Mouse (Mus musculus) thymus, postnatal 10 days (tissue): ENCODE data around the gene Mrrf.

Experiments used
- DNase-seq, 2 experiments: peaks; one replicate each; pipeline ENCODE4 v3.0.0; 2021; ENCODE audit warnings: low spot score in 2 of 2

Mrrf gene

DNA sequence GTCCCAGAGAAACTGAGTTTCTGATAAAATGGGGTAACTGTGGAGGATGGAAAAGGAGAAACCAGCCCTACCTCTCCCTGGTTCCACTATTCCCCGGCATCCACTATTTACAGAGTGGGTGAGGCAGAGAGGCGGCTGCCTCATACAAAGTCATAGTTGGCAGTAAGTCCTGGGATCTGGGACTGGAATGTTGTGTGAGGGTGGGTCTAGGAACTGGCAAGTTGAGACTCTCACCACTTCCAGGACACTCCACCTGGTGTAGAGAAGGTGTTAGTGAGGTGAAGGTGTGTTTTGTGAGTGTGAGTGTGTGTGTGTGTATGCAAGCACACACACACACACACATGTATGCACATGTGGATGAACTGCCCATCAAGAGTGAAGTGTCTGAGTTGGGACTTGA is 64.6 kb downstream of the Mrrf start:
- DNase-seq, result no peak

GRCm38 (mm10) chr2:36201756-36202610 is 65.8 kb downstream of the Mrrf start:
- DNase-seq, result no peak

GRCm38 (mm10) chr2:36202611-36202880 is 66.4 kb downstream of the Mrrf start:
- no peak for DNase-seq

- DNase-seq, result no peak
Measured at GRCm38 (mm10) chr2:36203011-36203825, 67.0 kb downstream of the Mrrf start.

DNA sequence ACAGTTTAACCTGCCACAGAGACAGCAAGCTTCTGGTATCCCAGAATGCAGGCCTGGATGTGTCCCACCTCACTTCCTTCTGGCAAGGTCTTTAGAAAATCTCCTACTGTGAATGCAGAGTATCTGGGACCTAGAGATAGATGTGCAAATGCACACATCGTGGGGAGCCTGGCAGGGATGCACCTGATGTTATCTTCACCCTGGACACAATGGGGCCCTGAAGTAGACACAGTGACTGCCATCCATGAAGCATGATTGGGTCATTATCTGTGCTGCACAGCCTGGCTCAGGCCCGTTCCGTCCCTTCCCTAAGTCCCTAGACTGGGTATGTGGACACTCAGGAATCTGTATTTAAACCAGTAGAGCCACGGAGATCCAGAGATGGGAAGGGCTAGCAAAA is 68.4 kb downstream of the Mrrf start:
- no peak for DNase-seq

GRCm38 (mm10) chr2:36207071-36207470 is 70.9 kb downstream of the Mrrf start:
- no peak for DNase-seq

- no peak for DNase-seq
Measured at GRCm38 (mm10) chr2:36210796-36211195, 74.6 kb downstream of the Mrrf start.

GRCm38 (mm10) chr2:36211785-36212184 is 75.6 kb downstream of the Mrrf start:
- DNase-seq, result no peak

- DNase-seq, result no peak
Measured at GRCm38 (mm10) chr2:36213108-36213507, 76.9 kb downstream of the Mrrf start.

DNA sequence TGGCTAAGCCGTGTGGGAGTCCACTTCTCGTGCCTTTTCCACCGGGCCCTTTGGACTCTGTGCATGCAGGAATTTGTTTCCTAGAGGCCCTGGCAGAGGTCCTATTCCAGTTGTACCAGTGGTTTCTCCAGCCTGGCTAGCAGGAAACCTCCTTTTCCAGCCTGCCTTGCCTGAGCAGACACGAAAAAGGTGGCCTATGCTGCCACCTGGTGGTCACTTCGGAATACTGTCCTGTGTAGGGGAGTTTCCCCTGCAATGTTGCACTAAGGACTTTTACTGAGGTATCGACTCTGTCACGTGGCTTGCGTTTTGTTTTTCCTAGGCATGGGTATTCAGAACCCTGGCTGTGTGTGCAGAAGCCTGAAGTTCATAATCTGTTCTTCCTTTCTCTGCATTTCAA is 77.8 kb downstream of the Mrrf start:
- DNase-seq, result peak; percentile 47 to 75

GRCm38 (mm10) chr2:36214425-36214824 is 78.2 kb downstream of the Mrrf start:
- no peak for DNase-seq

GRCm38 (mm10) chr2:36215203-36215739 is 79.1 kb downstream of the Mrrf start:
- no peak for DNase-seq

DNA sequence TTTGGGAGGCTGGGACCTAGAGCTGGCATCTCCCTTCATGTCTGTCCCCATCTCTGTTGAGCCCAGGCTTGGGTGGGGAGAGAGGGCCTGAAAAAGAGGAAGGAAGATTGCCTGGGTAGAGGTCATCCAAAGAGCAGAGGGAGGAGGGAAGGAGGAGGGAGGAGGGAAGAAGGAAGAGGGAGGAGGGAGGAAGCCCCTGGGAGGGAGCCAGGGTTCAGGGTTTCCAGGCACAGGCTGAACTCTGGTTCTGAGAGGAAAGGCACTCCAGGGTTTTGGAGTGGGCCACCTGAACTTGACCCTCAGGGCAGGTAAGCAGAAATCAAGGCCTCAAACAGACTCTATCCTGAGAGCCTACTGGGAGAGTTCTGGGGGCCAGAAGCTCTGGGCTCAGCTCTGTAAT is 80.4 kb downstream of the Mrrf start:
- DNase-seq, result no peak

GRCm38 (mm10) chr2:36216953-36217573 is 80.9 kb downstream of the Mrrf start:
- no peak for DNase-seq

DNA sequence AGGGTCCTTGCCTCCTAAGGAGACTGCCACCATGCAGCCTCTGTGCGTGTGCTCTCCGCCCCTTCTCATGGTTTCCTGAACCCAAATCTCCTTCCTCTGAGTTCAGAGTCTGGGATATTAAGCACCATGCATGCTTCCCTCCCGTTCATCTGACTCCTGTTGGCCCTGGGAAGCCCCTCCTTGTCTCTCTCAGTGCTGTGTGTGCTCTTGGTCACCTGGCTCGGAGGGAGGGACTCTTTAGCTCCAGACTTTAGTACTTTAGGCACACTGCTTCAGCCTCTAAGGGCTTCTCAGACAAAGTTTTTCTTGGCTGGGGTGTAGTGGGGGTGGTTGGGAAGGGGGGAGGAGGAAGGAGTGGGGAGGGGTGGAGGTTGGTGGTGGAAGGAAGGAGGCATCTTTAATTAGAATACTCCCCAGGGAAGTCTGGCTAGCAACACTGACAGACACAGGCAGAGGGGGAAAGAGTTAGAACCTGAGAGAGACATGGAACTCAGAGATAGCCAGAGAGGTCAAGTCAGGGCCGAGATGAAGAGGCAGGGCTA is 81.6 kb downstream of the Mrrf start:
- no peak for DNase-seq

GRCm38 (mm10) chr2:36220106-36220505 is 83.9 kb downstream of the Mrrf start:
- DNase-seq, result no peak

- DNase-seq, result no peak
Measured at GRCm38 (mm10) chr2:36220891-36221290, 84.7 kb downstream of the Mrrf start.

DNA sequence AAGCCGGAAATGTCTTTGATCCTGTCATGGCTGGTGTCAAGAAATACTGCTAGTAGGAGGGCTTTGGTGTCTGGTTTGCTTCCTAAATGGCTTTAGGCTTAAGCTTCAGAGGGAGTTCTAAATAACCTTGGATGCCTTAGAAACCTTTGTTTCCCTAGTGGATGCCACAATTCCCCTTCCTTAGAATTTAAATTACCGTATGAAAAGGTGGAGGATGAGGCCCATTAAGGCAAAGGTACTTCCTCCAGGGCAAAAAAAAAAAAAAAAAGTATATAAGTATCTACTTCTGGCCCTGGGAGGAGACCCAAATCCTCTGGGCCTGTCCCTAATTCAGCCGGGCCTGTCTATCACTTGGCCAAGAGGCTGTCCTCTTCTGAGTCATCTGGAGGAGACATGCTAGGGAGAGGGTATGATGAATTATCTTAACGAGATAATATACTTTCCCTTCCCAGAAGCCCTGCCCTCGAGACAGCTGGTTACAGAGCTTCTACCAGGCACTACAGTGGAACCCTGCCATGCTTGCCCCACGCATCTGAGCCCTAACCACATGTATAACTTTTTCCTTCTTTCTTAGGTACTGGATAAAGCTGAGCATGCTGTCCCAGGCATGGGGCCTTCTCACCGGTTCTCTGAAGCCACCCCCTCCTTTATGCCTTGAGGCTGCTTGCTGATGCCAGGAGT is 86.1 kb downstream of the Mrrf start:
- no peak for DNase-seq

GRCm38 (mm10) chr2:36223436-36223835 is 87.2 kb downstream of the Mrrf start:
- DNase-seq, result no peak

DNA sequence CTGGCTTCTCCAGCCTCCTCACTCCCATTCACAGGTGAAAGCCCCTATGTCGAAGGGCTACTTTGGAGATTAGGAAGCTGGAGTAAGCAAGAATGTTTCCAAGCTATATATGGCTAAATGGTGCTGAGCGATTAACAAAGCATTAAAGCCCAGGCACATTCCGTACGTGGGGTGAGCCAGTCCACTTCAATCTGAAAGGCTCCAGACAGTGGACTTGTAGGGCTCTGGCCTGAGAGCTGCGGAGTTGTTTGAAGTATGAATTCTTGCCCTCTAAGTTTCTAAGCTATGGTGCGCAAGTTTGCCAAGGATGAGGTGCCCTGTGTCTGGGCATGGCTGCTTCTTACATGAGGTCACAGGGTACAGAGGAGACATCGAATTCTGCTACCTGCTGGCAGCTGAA is 88.0 kb downstream of the Mrrf start:
- no peak for DNase-seq

DNA sequence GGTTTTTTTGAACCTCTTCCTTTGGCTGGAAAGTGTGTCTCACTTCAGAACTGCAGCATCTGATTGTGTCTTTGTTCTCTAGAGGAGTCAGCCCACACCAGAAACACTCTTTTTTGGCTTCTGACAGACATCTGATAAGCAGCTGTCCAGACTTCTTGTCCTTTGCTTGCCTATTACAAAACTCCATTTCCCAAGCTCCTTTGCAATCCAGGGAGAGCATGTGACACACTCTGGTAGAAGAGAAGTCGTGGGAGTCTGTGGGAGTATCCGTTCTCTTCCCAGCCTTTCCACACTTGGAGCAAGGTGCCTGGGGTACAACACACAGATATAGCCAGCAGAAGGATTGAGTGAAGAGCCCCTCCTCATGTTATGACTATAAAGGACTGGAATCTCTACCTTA is 88.4 kb downstream of the Mrrf start:
- DNase-seq, result no peak

GRCm38 (mm10) chr2:36230366-36230765 is 94.2 kb downstream of the Mrrf start, which contains the start of gene Ptgs1:
Gene Ptgs1, plus strand, starts transcription at chr2:36230426.
- no peak for DNase-seq
